Mouse (Mus musculus) liver, postnatal 0 days (tissue): ENCODE data around the gene Ccdc40.

Experiments
- CTCF ChIP-seq: sonication (generic); IDR thresholded peaks from 2 replicates; pipeline ENCODE4 v1.5.1; 2016; ENCODE audit warnings: antibody characterized with exemption, low read depth
- EP300 ChIP-seq: IDR thresholded peaks from 2 replicates; pipeline ENCODE4 v1.6.1; 2016; ENCODE audit warnings: antibody characterized with exemption, low read depth, mild to moderate bottlenecking

DNA sequence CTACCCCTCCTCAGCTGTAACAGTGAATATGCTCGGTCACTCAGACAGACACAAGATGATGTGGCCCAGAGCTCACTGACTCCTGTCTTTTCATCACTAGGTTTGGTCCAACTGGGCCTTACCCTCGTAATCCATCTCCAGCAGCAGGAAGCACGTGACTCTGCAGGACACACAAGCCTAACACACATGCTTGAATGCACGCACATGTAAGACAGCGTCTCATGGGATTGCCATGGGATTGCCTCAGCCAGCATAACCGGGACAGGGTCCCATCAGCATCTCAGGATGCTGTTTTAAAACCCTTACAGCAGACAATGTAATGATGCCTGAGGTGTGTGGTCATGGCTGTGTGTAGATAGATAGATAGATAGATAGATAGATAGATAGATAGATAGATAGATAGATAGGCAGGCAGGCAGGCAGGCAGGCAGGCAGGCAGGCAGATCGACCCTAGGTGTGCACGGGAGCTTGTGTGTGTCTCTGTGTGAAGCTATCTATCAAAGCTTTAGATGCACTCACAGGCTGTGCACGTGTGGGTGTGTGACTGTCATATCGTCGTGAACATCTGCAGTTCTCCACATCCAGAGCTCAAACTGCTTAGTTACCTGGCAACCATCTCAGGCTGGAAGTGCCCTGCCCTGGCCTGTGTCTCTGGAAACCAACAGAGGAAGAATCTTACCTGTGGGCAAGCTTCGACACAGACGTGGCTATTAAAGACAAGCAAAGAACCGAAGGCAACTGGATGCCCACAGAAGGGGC lies 47.4 kb upstream of the Ccdc40 start:
- TF ChIP-seq CTCF (no peak), EP300 (no peak)
